Mouse (Mus musculus): Measurements from ENCODE around the gene Gngt2. TPM values are rescaled to one million over a fixed set of nuclear protein-coding genes. Genes with fewer than 3 reads are reported as not detected.

The Gngt2 gene
- polyA plus RNA-seq, 1 experiment from 2014 or later = 21.1 TPM

- WGBS (ENCODE audit: insufficient replicate concordance) = 34% methylated on average over 11 of the region's 11 CpGs
- H3K9me3 ChIP-seq (replicated peaks; ENCODE audit: control insufficient read depth, low read length) = no peaks in the 10 kb centered on the region
- H3K9ac ChIP-seq (ENCODE audit: low read depth, low read length) = no peak overlapping the region
- H3K4me2 ChIP-seq (ENCODE audit: low read depth, low read length) = no peak overlapping the region
- H3K27ac ChIP-seq (ENCODE audit: low read length) = no peak overlapping the region
- peaks cover 58% of the 10 kb centered on the region for H3K27me3 ChIP-seq (ENCODE audit: control insufficient read depth, insufficient read depth, low read depth, low read length)
- no peak for ATAC-seq (ENCODE audit: low read depth)
- H3K36me3 ChIP-seq (ENCODE audit: control insufficient read depth, insufficient read depth) = no peaks in the 10 kb centered on the region
- H3K4me3 ChIP-seq (ENCODE audit: low read depth, low read length) = no peak overlapping the region
- H3K4me1 ChIP-seq (ENCODE audit: control insufficient read depth, low read depth, low read length) = peaks cover 53% of the 10 kb centered on the region
Measured at GRCm38 (mm10) chr11:95828181-95828964, 8.6 kb upstream of the Gngt2 start.

DNA sequence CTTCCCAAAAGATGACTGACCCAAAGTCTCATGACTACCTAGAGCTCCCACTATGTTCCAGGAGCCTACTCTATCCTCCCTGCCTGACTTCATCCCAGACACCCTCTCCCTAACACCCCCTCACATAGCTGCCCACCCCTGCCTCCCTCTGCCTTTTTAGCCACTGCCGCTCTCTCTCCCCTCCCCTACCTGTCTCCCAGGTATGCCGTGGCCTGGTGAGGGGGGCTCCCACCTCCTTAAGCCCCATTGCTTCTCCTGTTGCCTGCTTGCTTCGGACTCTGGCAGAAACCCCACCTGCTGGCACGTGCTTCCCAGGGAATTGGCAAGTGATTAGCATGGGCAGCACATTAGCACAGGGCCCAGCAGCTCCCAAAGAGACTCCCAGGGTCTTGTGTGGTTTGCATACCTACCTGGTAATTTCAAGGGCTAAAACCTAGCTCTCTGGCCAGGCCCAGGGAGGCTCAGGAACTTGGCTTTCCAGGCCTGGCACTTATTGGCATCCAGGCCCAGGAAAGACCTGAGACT lies 7.4 kb upstream of the Gngt2 start:
- no peak overlapping the region for H3K4me3 ChIP-seq (ENCODE audit: low read depth, low read length)

DNA sequence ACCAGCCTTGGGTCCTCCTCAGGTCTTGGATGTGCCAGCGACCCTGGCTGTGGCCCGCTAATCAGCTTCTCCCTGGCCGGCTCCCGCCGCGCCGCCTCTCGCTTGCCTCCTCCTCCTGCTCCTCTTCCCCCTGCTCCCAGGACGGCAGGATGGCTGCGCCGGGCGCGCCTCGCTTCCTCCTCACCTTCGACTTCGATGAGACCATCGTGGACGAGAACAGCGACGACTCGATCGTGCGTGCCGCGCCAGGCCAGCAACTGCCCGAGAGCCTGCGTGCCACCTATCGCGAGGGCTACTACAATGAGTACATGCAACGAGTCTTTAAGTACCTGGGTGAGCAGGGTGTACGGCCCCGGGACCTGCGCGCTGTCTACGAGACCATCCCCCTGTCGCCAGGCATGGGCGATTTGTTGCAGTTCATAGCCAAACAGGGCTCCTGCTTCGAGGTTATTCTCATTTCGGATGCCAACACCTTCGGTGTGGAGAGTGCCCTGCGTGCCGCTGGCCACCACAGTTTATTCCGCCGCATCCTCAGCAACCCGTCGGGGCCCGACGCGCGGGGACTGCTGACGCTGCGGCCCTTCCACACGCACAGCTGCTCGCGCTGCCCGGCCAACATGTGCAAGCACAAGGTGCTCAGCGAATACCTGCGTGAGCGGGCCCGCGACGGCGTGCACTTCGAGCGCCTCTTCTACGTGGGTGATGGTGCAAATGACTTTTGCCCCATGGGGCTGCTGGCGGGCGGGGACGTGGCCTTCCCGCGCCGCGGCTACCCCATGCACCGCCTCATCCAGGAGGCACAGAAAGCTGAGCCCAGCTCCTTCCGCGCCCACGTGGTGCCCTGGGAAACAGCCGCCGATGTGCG lies 6.4 kb upstream of the Gngt2 start:
- 5% methylated on average over 80 of the region's 80 CpGs for WGBS (ENCODE audit: insufficient replicate concordance)
- Histone ChIP-seq H3K27me3 (ENCODE audit: control insufficient read depth, insufficient read depth, low read depth, low read length) (peaks cover 65% of the 10 kb centered on the region), H3K27ac (ENCODE audit: low read length) (no peak overlapping the region), H3K36me3 (ENCODE audit: control insufficient read depth, insufficient read depth) (no peaks in the 10 kb centered on the region), H3K4me2 (ENCODE audit: low read depth, low read length) (peak overlapping the region; percentile 53), H3K9me3 (replicated peaks; ENCODE audit: control insufficient read depth, low read length) (no peaks in the 10 kb centered on the region), H3K4me3 (ENCODE audit: low read depth, low read length) (peak overlapping the region; percentile 39), H3K9ac (ENCODE audit: low read depth, low read length) (no peak overlapping the region), H3K4me1 (ENCODE audit: control insufficient read depth, low read depth, low read length) (peaks cover 56% of the 10 kb centered on the region)
- ATAC-seq (ENCODE audit: low read depth) = no peak

More for the DNA sequence above, 7.4 kb upstream of the Gngt2 start:
- H3K27ac ChIP-seq (ENCODE audit: low read length) = no peak overlapping the region
- peaks cover 67% of the 10 kb centered on the region for H3K27me3 ChIP-seq (ENCODE audit: control insufficient read depth, insufficient read depth, low read depth, low read length)
- no peaks in the 10 kb centered on the region for H3K36me3 ChIP-seq (ENCODE audit: control insufficient read depth, insufficient read depth)
- H3K9me3 ChIP-seq (replicated peaks; ENCODE audit: control insufficient read depth, low read length) = no peaks in the 10 kb centered on the region
- 56% methylated on average over 4 of the region's 4 CpGs for WGBS (ENCODE audit: insufficient replicate concordance)
- no peak overlapping the region for H3K4me2 ChIP-seq (ENCODE audit: low read depth, low read length)
- ATAC-seq (ENCODE audit: low read depth) = no peak
- peaks cover 55% of the 10 kb centered on the region for H3K4me1 ChIP-seq (ENCODE audit: control insufficient read depth, low read depth, low read length)
- no peak overlapping the region for H3K9ac ChIP-seq (ENCODE audit: low read depth, low read length)

GRCm38 (mm10) chr11:95831276-95831619 lies 5.8 kb upstream of the Gngt2 start:
- Histone ChIP-seq H3K9me3 (replicated peaks; ENCODE audit: control insufficient read depth, low read length) (no peaks in the 10 kb centered on the region), H3K27me3 (ENCODE audit: control insufficient read depth, insufficient read depth, low read depth, low read length) (peaks cover 65% of the 10 kb centered on the region), H3K4me2 (ENCODE audit: low read depth, low read length) (peak overlapping the region; percentile 53), H3K36me3 (ENCODE audit: control insufficient read depth, insufficient read depth) (no peaks in the 10 kb centered on the region), H3K4me3 (ENCODE audit: low read depth, low read length) (peak overlapping the region; percentile 39), H3K9ac (ENCODE audit: low read depth, low read length) (no peak overlapping the region), H3K27ac (ENCODE audit: low read length) (no peak overlapping the region), H3K4me1 (ENCODE audit: control insufficient read depth, low read depth, low read length) (peaks cover 59% of the 10 kb centered on the region)
- 9% methylated on average over 10 of the region's 10 CpGs for WGBS (ENCODE audit: insufficient replicate concordance)
- no peak for ATAC-seq (ENCODE audit: low read depth)

DNA sequence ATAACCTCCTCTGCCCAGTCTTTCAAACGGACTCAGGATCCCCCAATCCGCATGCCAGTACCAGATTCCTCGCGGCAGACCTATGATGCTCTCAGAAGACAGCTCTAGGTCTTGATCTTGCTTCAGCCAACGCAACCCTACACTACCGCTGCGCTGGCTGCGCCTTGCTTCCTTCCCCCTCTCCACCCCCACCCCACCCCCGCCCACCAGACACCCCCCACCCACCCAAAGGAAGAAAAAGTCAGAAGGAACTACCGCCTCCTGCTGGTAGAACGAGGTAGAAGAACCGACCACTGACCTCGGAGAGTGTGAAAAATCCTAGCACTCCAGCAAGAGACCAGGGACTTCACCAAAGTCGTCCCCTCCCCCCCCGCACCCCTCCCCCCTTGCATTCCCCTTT lies 5.4 kb upstream of the Gngt2 start:
- ATAC-seq (ENCODE audit: low read depth) = no peak
- H3K4me3 ChIP-seq (ENCODE audit: low read depth, low read length) = peak overlapping the region; percentile 39
- 13% methylated on average over 14 of the region's 15 CpGs for WGBS (ENCODE audit: insufficient replicate concordance)
- H3K9ac ChIP-seq (ENCODE audit: low read depth, low read length) = no peak overlapping the region
- no peak overlapping the region; the same call in 1 of the 2 replicates for H3K4me2 ChIP-seq (ENCODE audit: low read depth, low read length)
- no peak overlapping the region for H3K27ac ChIP-seq (ENCODE audit: low read length)
- H3K27me3 ChIP-seq (ENCODE audit: control insufficient read depth, insufficient read depth, low read depth, low read length) = peaks cover 65% of the 10 kb centered on the region
- peaks cover 56% of the 10 kb centered on the region for H3K4me1 ChIP-seq (ENCODE audit: control insufficient read depth, low read depth, low read length)
- H3K9me3 ChIP-seq (replicated peaks; ENCODE audit: control insufficient read depth, low read length) = no peaks in the 10 kb centered on the region
- no peaks in the 10 kb centered on the region for H3K36me3 ChIP-seq (ENCODE audit: control insufficient read depth, insufficient read depth)

DNA sequence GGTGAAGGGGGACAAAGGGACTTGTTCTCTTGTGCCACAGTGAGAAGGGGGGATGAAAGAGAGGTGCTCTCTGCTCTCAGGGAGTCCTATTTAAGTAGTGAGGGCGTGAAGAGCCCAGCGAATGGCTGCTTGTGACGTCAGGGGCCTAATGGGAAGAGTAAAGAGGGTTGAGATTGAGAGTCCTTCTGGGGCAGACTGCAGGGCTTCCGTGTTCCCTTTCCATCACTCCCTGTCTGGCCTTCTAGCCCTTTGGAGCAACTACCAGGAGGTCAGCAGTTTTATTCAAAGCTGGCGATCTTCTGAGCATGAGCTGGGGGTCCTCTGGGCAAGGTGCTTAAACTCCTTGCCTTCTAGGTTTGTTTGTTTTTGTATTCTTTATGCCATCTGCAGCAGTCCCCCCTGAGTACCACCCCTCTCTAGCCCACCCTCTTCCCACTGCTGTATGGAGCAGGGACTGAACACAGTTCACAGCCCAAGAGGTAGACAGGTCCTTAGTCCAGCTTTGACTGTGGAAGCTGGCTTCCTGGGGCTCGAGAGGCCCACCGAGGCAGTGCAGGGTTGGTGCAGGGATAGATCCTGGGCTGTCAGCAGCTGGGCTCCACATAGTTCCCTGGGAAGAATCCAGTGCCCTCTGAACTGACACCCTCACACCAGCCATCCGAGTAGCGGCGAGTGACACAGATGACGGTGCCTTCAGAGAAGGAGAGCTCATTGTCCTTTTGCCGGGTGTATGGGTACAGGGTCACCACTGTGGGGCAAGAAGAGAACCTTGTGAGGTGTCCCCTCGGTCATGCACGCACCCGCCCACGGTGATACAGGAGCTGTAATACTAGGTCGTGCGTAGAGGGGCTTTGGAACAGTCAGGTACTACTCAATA lies 4.6 kb upstream of the Gngt2 start:
- 67% methylated on average over 18 of the region's 18 CpGs for whole genome bisulfite sequencing (ENCODE audit: insufficient replicate concordance)
- peaks cover 65% of the 10 kb centered on the region for H3K27me3 ChIP-seq (ENCODE audit: control insufficient read depth, insufficient read depth, low read depth, low read length)
- H3K9ac ChIP-seq (ENCODE audit: low read depth, low read length) = no peak overlapping the region
- no peak overlapping the region for H3K4me2 ChIP-seq (ENCODE audit: low read depth, low read length)
- H3K4me3 ChIP-seq (ENCODE audit: low read depth, low read length) = no peak overlapping the region
- no peaks in the 10 kb centered on the region for H3K9me3 ChIP-seq (replicated peaks; ENCODE audit: control insufficient read depth, low read length)
- H3K27ac ChIP-seq (ENCODE audit: low read length) = no peak overlapping the region
- H3K4me1 ChIP-seq (ENCODE audit: control insufficient read depth, low read depth, low read length) = peaks cover 52% of the 10 kb centered on the region
- no peak for ATAC-seq (ENCODE audit: low read depth)
- no peaks in the 10 kb centered on the region for H3K36me3 ChIP-seq (ENCODE audit: control insufficient read depth, insufficient read depth)

DNA sequence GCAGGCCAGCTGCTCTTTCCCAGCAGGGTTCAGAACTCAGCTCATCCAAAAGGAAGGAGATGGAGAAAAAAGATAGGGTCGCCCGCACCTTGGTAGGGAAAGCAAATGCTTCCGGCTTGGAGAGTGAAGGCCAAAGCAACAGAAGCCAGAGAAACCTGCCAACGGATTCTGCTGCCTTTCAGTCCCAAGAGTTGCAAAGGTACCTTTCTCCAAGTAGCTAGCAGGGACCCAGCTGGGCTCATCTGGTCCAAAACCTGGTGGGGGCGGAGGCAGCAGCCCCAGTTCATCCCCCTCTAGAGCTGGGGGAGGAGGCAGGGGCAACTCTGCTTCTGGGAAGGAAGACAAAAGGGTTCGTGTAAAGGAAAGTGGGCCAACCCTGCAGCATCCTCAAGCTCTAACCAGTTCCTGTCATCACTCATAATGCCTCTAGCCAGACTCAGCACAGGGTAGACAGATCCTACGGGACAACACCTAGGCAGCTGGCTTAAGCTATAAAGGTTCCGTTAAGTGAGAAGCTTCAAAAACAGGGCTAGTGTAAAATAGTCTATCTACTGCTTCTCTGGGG lies 3.9 kb upstream of the Gngt2 start:
- Histone ChIP-seq H3K4me2 (ENCODE audit: low read depth, low read length) (no peak overlapping the region), H3K27ac (ENCODE audit: low read length) (no peak overlapping the region), H3K4me1 (ENCODE audit: control insufficient read depth, low read depth, low read length) (peaks cover 46% of the 10 kb centered on the region), H3K36me3 (ENCODE audit: control insufficient read depth, insufficient read depth) (no peaks in the 10 kb centered on the region), H3K9me3 (replicated peaks; ENCODE audit: control insufficient read depth, low read length) (no peaks in the 10 kb centered on the region), H3K27me3 (ENCODE audit: control insufficient read depth, insufficient read depth, low read depth, low read length) (peaks cover 64% of the 10 kb centered on the region), H3K9ac (ENCODE audit: low read depth, low read length) (no peak overlapping the region), H3K4me3 (ENCODE audit: low read depth, low read length) (no peak overlapping the region)
- ATAC-seq (ENCODE audit: low read depth) = no peak
- 63% methylated on average over 8 of the region's 8 CpGs for WGBS (ENCODE audit: insufficient replicate concordance)

DNA sequence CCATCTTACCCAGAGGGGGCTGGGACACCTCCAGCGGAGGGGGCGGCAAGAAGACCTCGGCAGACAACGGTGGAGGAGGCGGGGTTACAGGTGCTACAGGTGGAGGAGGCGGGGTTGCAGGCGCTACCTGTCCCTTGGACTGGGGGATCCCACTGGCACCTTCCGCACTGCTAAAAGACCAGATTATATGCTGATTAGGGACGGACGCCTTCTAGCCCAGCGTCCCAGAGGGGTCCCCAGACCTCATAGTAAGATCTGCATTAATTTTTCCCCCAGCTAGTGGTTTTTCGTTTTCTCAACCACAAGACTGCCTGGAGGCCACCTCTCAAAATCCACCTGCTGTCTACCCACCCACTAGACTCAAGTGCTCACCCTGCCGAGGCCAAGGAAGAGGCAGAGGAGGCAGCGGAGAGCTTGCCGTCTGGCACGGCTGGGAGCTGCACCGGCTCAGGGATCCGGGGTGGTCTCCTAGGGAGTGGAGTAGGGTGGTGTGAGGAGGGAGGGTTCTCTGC lies 3.3 kb upstream of the Gngt2 start:
- H3K4me3 ChIP-seq (ENCODE audit: low read depth, low read length) = no peak overlapping the region
- H3K4me1 ChIP-seq (ENCODE audit: control insufficient read depth, low read depth, low read length) = peaks cover 43% of the 10 kb centered on the region
- H3K9me3 ChIP-seq (replicated peaks; ENCODE audit: control insufficient read depth, low read length) = no peaks in the 10 kb centered on the region
- H3K27ac ChIP-seq (ENCODE audit: low read length) = no peak overlapping the region
- peak overlapping the region; percentile 47 for H3K4me2 ChIP-seq (ENCODE audit: low read depth, low read length)
- no peak overlapping the region for H3K9ac ChIP-seq (ENCODE audit: low read depth, low read length)
- WGBS (ENCODE audit: insufficient replicate concordance) = 19% methylated on average over 18 of the region's 18 CpGs
- peaks cover 59% of the 10 kb centered on the region for H3K27me3 ChIP-seq (ENCODE audit: control insufficient read depth, insufficient read depth, low read depth, low read length)
- no peak for ATAC-seq (ENCODE audit: low read depth)
- no peaks in the 10 kb centered on the region for H3K36me3 ChIP-seq (ENCODE audit: control insufficient read depth, insufficient read depth)
